Mouse (Mus musculus): ENCODE measurements around the gene Klrd1. TPM values are rescaled to one million over a fixed set of nuclear protein-coding genes. Genes with fewer than 3 reads are reported as not detected.

Klrd1 gene
- polyA plus RNA-seq (2012; rRNA removed) = 1.0 and 1.3 TPM in 2 replicates

GRCm38 (mm10) chr6:129591508-129591907 is at the start of gene Klrd1:
TSS of gene Klrd1 (plus strand) at chr6:129591782.

DNA sequence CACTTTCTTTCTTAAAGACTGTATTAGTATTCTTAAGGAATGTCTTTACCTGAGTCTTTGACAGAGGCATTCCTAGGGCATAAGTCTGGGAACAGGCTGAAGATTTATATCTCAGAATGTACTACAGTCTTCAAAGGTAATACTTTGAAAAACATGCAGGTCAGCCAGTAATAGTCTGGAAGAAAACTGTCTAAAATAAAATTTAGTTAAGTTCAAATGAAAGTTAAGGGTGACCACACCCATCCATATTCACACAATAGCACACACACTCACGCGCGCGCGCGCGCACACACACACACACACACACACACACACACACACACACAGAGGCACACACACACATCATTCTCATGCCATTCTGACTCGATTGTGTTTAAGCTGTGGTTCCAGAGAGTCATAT is 14.0 kb upstream of the Klrd1 start, which contains the start of gene Klre1:
Gene Klre1, plus strand, starts transcription at position 301 of the 400 bp plus-strand sequence.

DNA sequence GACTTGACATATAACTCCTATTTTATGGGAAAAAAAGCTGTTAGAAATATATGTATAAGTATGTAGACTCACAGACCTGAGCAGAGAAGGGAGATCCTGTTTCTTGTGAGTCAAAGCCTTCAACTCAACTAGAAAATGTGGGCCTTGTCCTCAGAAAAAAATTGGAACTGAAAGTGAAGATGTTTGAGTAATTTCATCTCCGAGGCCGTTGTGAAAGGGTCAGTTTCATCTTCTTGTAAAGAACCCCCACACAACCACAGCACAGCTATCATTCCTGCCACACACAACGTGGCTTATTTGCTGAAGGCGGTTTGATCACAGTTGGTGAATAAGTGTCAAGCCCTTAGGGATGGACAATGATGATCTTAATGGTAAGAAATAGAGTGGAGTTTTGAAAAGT is 32.2 kb downstream of the Klrd1 start, which contains the start of gene Klrk1:
Gene Klrk1, minus strand, starts transcription at position 130 of the 400 bp plus-strand sequence.

DNA sequence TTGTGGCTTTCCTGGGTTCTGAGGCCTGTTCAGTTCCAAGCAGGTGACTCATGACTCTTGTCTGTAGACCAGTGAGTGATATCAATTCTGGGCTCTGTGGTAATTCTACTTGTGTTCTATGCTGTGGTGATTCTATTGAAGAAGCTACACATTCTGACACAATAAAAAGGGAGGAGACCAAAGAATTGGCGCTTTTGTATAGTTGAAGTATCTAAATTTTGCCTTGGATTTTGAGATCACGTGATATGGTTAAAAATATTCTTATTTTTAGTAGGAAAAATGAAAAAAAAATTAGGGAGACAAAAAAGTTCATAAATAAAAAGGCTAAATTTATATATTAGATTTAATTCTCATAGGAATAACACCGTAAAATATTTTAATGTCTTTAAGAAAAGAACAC is 51.7 kb downstream of the Klrd1 start, which contains the start of gene Klrc3:
Gene Klrc3, minus strand, starts transcription at position 101 of the 400 bp plus-strand sequence.

Other genes starting within 250 kb of the Klrd1 start
- 11.2 and 14.1 TPM in 2 replicates for gene Clec12a, start 249.1 kb upstream of the Klrd1 start, polyA plus RNA-seq (2012; rRNA removed)
- 0.04 and 0.06 TPM in 2 replicates for gene Clec12b, start 205.9 kb upstream of the Klrd1 start, polyA plus RNA-seq (2012; rRNA removed)
- 15.9 and 16.5 TPM in 2 replicates for gene Clec1b, start 194.5 kb upstream of the Klrd1 start, polyA plus RNA-seq (2012; rRNA removed)
- 2.0 TPM in 2 replicates for gene Clec9a, start 182.9 kb upstream of the Klrd1 start, polyA plus RNA-seq (2012; rRNA removed)
- 0.17 and 0.26 TPM in 2 replicates for gene Clec1a, start 139.8 kb upstream of the Klrd1 start, polyA plus RNA-seq (2012; rRNA removed)
- gene Olr1, start 84.6 kb upstream of the Klrd1 start, polyA plus RNA-seq (2012; rRNA removed) = 1.2 and 2.1 TPM in 2 replicates
- gene Tmem52b, start 79.2 kb upstream of the Klrd1 start, polyA plus RNA-seq (2012; rRNA removed) = 0.01 TPM in 1 of 2 replicates, not detected in the other
- gene Gabarapl1, start 58.6 kb upstream of the Klrd1 start, polyA plus RNA-seq (2012; rRNA removed) = 29.6 and 32.6 TPM in 2 replicates
- gene Klre1, start 13.9 kb upstream of the Klrd1 start, polyA plus RNA-seq (2012; rRNA removed) = 0.14 and 0.29 TPM in 2 replicates
- 0.71 and 1.2 TPM in 2 replicates for gene Klrk1, start 32.1 kb downstream of the Klrd1 start, polyA plus RNA-seq (2012; rRNA removed)
- gene Klrc3, start 51.6 kb downstream of the Klrd1 start, polyA plus RNA-seq (2012; rRNA removed) = 0.08 TPM in 1 of 2 replicates, not detected in the other
- gene Klrc2, start 68.9 kb downstream of the Klrd1 start, polyA plus RNA-seq (2012; rRNA removed) = 0.12 and 0.13 TPM in 2 replicates
- 0.52 and 0.71 TPM in 2 replicates for gene Klrc1, start 87.2 kb downstream of the Klrd1 start, polyA plus RNA-seq (2012; rRNA removed)
- gene Klri1, start 125.3 kb downstream of the Klrd1 start, polyA plus RNA-seq (2012; rRNA removed) = not detected in 2 replicates
- gene Klri2, start 148.7 kb downstream of the Klrd1 start, polyA plus RNA-seq (2012; rRNA removed) = 0.02 and 0.06 TPM in 2 replicates
- gene Gm156, start 192.5 kb downstream of the Klrd1 start, polyA plus RNA-seq (2012; rRNA removed) = not detected in 2 replicates